Mouse (Mus musculus) layer of hippocampus, adult 8-10 months (tissue): Measurements from ENCODE around the gene Ndufab1. TPM values are rescaled to one million over a fixed set of nuclear protein-coding genes. Genes with fewer than 3 reads are reported as not detected.
"Not testable (repeated sequence)": the region's sequence is repeated elsewhere in the genome, so short reads cannot be mapped to it uniquely, and the experiment has no call there.

Experiments used
- DNase-seq, 2 experiments: peaks; one replicate each; pipeline ENCODE4 v3.0.0; 2022; ENCODE audit warnings: low spot score in 2 of 2
- total RNA-seq, 4 experiments: library from RNA; stranded (reverse); gene quantifications; 2 replicates each; pipeline ENCODE4 v1.2.4; 2022

Ndufab1 gene
- total RNA-seq = 100 to 1,000 TPM; 260 to 283 (median 273) TPM

- peak; percentile 68 to 82 for DNase-seq
Measured at GRCm38 (mm10) chr7:122101747-122102244, at the start of gene Ndufab1. TSS of gene Ndufab1 (minus strand) at chr7:122101886.

- DNase-seq = no peak
Measured at GRCm38 (mm10) chr7:122140991-122141390, 39.3 kb upstream of the Ndufab1 start.

- DNase-seq = no peak
Measured at GRCm38 (mm10) chr7:122138190-122138589, 36.5 kb upstream of the Ndufab1 start.

- no peak for DNase-seq
Measured at GRCm38 (mm10) chr7:122137071-122137470, 35.4 kb upstream of the Ndufab1 start.

- no peak for DNase-seq
Measured at GRCm38 (mm10) chr7:122135070-122135469, 33.4 kb upstream of the Ndufab1 start.

GRCm38 (mm10) chr7:122133338-122133625, 31.6 kb upstream of the Ndufab1 start:
- DNase-seq = no peak

- DNase-seq = peak; percentile 97
Measured at GRCm38 (mm10) chr7:122132497-122133337, 31.0 kb upstream of the Ndufab1 start, which contains the start of the genes Palb2 and Dctn5. TSS of gene Palb2 (minus strand) at chr7:122132985. TSS of gene Dctn5 (plus strand) at chr7:122133041.

- DNase-seq = no peak
Measured at GRCm38 (mm10) chr7:122131834-122132233, 30.1 kb upstream of the Ndufab1 start.

GRCm38 (mm10) chr7:122126946-122127345, 25.3 kb upstream of the Ndufab1 start:
- no peak for DNase-seq

- no peak for DNase-seq
Measured at GRCm38 (mm10) chr7:122125636-122126035, 23.9 kb upstream of the Ndufab1 start.

GRCm38 (mm10) chr7:122123518-122123917, 21.8 kb upstream of the Ndufab1 start:
- no peak for DNase-seq

- no peak for DNase-seq
Measured at GRCm38 (mm10) chr7:122108206-122108605, 6.5 kb upstream of the Ndufab1 start.

GRCm38 (mm10) chr7:122101014-122101746, 506 bp downstream of the Ndufab1 start:
- DNase-seq = not testable (repeated sequence)

- DNase-seq = peak in 1 of 2 experiments; percentile 15
Measured at GRCm38 (mm10) chr7:122099222-122099621, 2.5 kb downstream of the Ndufab1 start.

GRCm38 (mm10) chr7:122098009-122098408, 3.7 kb downstream of the Ndufab1 start:
- DNase-seq = no peak

GRCm38 (mm10) chr7:122094564-122095330, 6.9 kb downstream of the Ndufab1 start:
- no peak for DNase-seq

- DNase-seq = no peak
Measured at GRCm38 (mm10) chr7:122087195-122087982, 14.3 kb downstream of the Ndufab1 start.

- no peak for DNase-seq
Measured at GRCm38 (mm10) chr7:122081071-122081470, 20.6 kb downstream of the Ndufab1 start.

- no peak for DNase-seq
Measured at GRCm38 (mm10) chr7:122079798-122080554, 21.7 kb downstream of the Ndufab1 start.

- DNase-seq = no peak
Measured at GRCm38 (mm10) chr7:122074374-122074773, 27.3 kb downstream of the Ndufab1 start.
